In genomic region chr4:148082257-148083044, GRCm38 (mm10) we compare ENCODE assay signal across 8 mouse cellular contexts. TPM values are rescaled to one million over a fixed set of nuclear protein-coding genes. Genes with fewer than 3 reads are reported as not detected.
A peak's percentile ranks its signal among the peaks of the same experiment; 100 is the strongest.
DNase-seq lines count a peak whose midpoint lies in the region; ATAC-seq and TF ChIP-seq lines count a peak whose summit lies in the region.

No protein-coding gene starts in this region.

- TF ChIP-seq RAD21 in CH12.LX (IDR thresholded peaks at IDR 0.05; ENCODE audit: low read depth, low read length) = peak; percentile 48

- ATAC-seq in hindbrain, embryonic 13.5 days (ENCODE audit: low FRiP score) = no peak
- ATAC-seq in forebrain, embryonic 16.5 days = peak; percentile 11; the same call in 1 of the 2 replicates
- ATAC-seq in kidney, embryonic 16.5 days (ENCODE audit: low FRiP score, low TSS enrichment) = 0 out of 2 replicates have a peak, but pooled peaks have one; percentile 5

- H3K9me3 ChIP-seq in hindbrain, embryonic 10.5 days = no peaks in the 10 kb centered on the region
- no peaks in the 10 kb centered on the region for H3K9me3 ChIP-seq in hindbrain, embryonic 13.5 days
- H3K9me3 ChIP-seq in CH12.LX (replicated peaks; ENCODE audit: low read length) = no peaks in the 10 kb centered on the region
- no peaks in the 10 kb centered on the region for H3K9me3 ChIP-seq in forebrain, embryonic 16.5 days (ENCODE audit: control insufficient read depth, low read length)
- H3K9me3 ChIP-seq in kidney, embryonic 16.5 days (ENCODE audit: low read length) = no peaks in the 10 kb centered on the region

- peaks cover 9% of the 10 kb centered on the region; the same call in 1 of the 2 replicates for H3K27me3 ChIP-seq in hindbrain, embryonic 10.5 days (ENCODE audit: insufficient read depth, poor library complexity, severe bottlenecking)
- no peaks in the 10 kb centered on the region for H3K27me3 ChIP-seq in hindbrain, embryonic 13.5 days
- no peaks in the 10 kb centered on the region for H3K27me3 ChIP-seq in CH12.LX (replicated peaks)
- no peaks in the 10 kb centered on the region for H3K27me3 ChIP-seq in forebrain, embryonic 16.5 days (replicated peaks; ENCODE audit: control insufficient read depth, insufficient read depth, low read length)
- no peaks in the 10 kb centered on the region for H3K27me3 ChIP-seq in kidney, embryonic 16.5 days (ENCODE audit: insufficient read depth, low read length)

- H3K4me2 ChIP-seq in hindbrain, embryonic 13.5 days = no peak overlapping the region
- H3K4me2 ChIP-seq in CH12.LX (ENCODE audit: insufficient read depth, low read depth, poor library complexity, severe bottlenecking) = no peak overlapping the region
- no peak overlapping the region for H3K4me2 ChIP-seq in forebrain, embryonic 16.5 days (ENCODE audit: low read length)
- no peak overlapping the region for H3K4me2 ChIP-seq in kidney, embryonic 16.5 days (replicated peaks; ENCODE audit: low read depth, low read length)

- no peak overlapping the region for H3K9ac ChIP-seq in hindbrain, embryonic 13.5 days
- no peak overlapping the region for H3K9ac ChIP-seq in CH12.LX (ENCODE audit: insufficient read depth, low read depth)
- no peak overlapping the region for H3K9ac ChIP-seq in forebrain, embryonic 16.5 days (replicated peaks; ENCODE audit: low read depth, low read length)
- no peak overlapping the region for H3K9ac ChIP-seq in kidney, embryonic 16.5 days (replicated peaks; ENCODE audit: low read length)

- H3K79me2 ChIP-seq in CH12.LX (replicated peaks; ENCODE audit: control insufficient read depth, extremely low read depth, insufficient read depth, poor library complexity, severe bottlenecking) = no peaks in the 10 kb centered on the region

- dilution Hi-C loops in CH12.LX (cut with MboI; ENCODE audit: extremely low pct_ligation_motif_present, extremely low pct_unique_long_range_greater_than_20kb, low sequenced_read_pairs) = no loop called here

- in situ Hi-C loops in CH12.LX (cut with MboI; ENCODE audit: low pct_ligation_motif_present, low pct_unique_long_range_greater_than_20kb, low sequenced_read_pairs) = no loop called here

- peak; percentile 70 to 80 for TF ChIP-seq CTCF in CH12.LX (conservative IDR thresholded peaks at IDR 0.05 in 1 of 2, IDR thresholded peaks at IDR 0.05 in 1 of 2; ENCODE audit: low read depth in 2 of 2, low read length in 2 of 2)

- WGBS in hindbrain, embryonic 10.5 days = 55% methylated on average over 12 of the region's 12 CpGs
- WGBS in hindbrain, embryonic 13.5 days = 53% methylated on average over 12 of the region's 12 CpGs
- WGBS in forebrain, embryonic 16.5 days = 52% methylated on average over 12 of the region's 12 CpGs
- 47% methylated on average over 12 of the region's 12 CpGs for WGBS in kidney, embryonic 16.5 days

- TF ChIP-seq POLR2A in CH12.LX (IDR thresholded peaks at IDR 0.05; ENCODE audit: low read depth, low read length) = no peak

- DNase-seq in hindbrain, embryonic 10.5 days (ENCODE audit: low spot score) = peak; percentile 71
- peak; percentile 64 for DNase-seq in CH12.LX (ENCODE audit: extremely low read depth)
- DNase-seq in cerebellum, adult 11-12 months = peak; percentile 56
- peak; percentile 70 for DNase-seq in lung, postnatal 14 days
- DNase-seq in testis, postnatal 10 days (ENCODE audit: low spot score) = peak; percentile 83

- H3K27ac ChIP-seq in hindbrain, embryonic 10.5 days = no peak overlapping the region
- H3K27ac ChIP-seq in hindbrain, embryonic 13.5 days = no peak overlapping the region
- no peak overlapping the region for H3K27ac ChIP-seq in CH12.LX (ENCODE audit: insufficient read depth, low read depth)
- no peak overlapping the region for H3K27ac ChIP-seq in forebrain, embryonic 16.5 days (ENCODE audit: low read length)
- 0 out of 2 replicates have a peak overlapping the region, but pooled peaks have one; percentile 9 for H3K27ac ChIP-seq in kidney, embryonic 16.5 days (ENCODE audit: low read length)

- H3K36me3 ChIP-seq in hindbrain, embryonic 10.5 days = peaks cover 34% of the 10 kb centered on the region
- no peaks in the 10 kb centered on the region for H3K36me3 ChIP-seq in hindbrain, embryonic 13.5 days
- peaks cover 28 to 42% of the 10 kb centered on the region in 2 experiments for H3K36me3 ChIP-seq in CH12.LX (replicated peaks in 1 of 2; ENCODE audit: control insufficient read depth in 1 of 2, insufficient read depth in 1 of 2, low read length in 1 of 2)
- H3K36me3 ChIP-seq in forebrain, embryonic 16.5 days (ENCODE audit: control insufficient read depth, insufficient read depth) = no peaks in the 10 kb centered on the region
- peaks cover 15% of the 10 kb centered on the region for H3K36me3 ChIP-seq in kidney, embryonic 16.5 days (ENCODE audit: insufficient read depth, low read length)

- no peak for TF ChIP-seq EP300 in CH12.LX (IDR thresholded peaks at IDR 0.05; ENCODE audit: low read length)

- no peak overlapping the region for H3K4me3 ChIP-seq in hindbrain, embryonic 10.5 days
- H3K4me3 ChIP-seq in hindbrain, embryonic 13.5 days = no peak overlapping the region
- no peak overlapping the region for H3K4me3 ChIP-seq in CH12.LX (replicated peaks in 1 of 3; ENCODE audit: low read depth in 2 of 3, low read length in 2 of 3, poor library complexity in 1 of 3)
- H3K4me3 ChIP-seq in forebrain, embryonic 16.5 days (replicated peaks; ENCODE audit: low read length) = no peak overlapping the region
- no peak overlapping the region for H3K4me3 ChIP-seq in kidney, embryonic 16.5 days (ENCODE audit: low read length)

- peaks cover 56% of the 10 kb centered on the region for H3K4me1 ChIP-seq in hindbrain, embryonic 10.5 days (replicated peaks)
- peaks cover 33% of the 10 kb centered on the region for H3K4me1 ChIP-seq in hindbrain, embryonic 13.5 days (replicated peaks)
- peaks cover 3 to 5% of the 10 kb centered on the region in 2 experiments; a peak in 3 of 4 replicates for H3K4me1 ChIP-seq in CH12.LX (ENCODE audit: control insufficient read depth in 1 of 2, insufficient read depth in 2 of 2)
- H3K4me1 ChIP-seq in forebrain, embryonic 16.5 days (replicated peaks; ENCODE audit: control insufficient read depth, insufficient read depth, low read length) = peaks cover 8% of the 10 kb centered on the region
- H3K4me1 ChIP-seq in kidney, embryonic 16.5 days (ENCODE audit: insufficient read depth, low read length) = peaks cover 35% of the 10 kb centered on the region

TF ChIP-seq in CH12.LX, 34 proteins besides CTCF, POLR2A, EP300 and RAD21 (continues in another document):
- TF ChIP-seq CHD2 (IDR thresholded peaks at IDR 0.05; ENCODE audit: low read length) (no peak), BHLHE40 (IDR thresholded peaks at IDR 0.05; ENCODE audit: low read depth, low read length) (peak; percentile 32; the same call in 1 of the 2 replicates), JUND (conservative IDR thresholded peaks at IDR 0.05; ENCODE audit: low read depth, low read length) (no peak), GABPA (IDR thresholded peaks at IDR 0.05; ENCODE audit: insufficient replicate concordance, low read depth, low read length) (no peak)

RNA-seq across cellular contexts. Expression of gene Agtrap, which starts 5.4 kb away (rescaled TPM):
- 15.6 and 15.7 TPM in 2 replicates for polyA plus RNA-seq in hindbrain, embryonic 10.5 days (2016; fragmentation: Nextera tagmentation; extraction: Ambion mirVana)
- polyA plus RNA-seq in hindbrain, embryonic 13.5 days (2015; fragmentation: Nextera tagmentation; extraction: Ambion mirVana) = 7.6 and 8.4 TPM in 2 replicates
- total RNA-seq in CH12.LX (2012; rRNA removed) (5.6 and 6.2 TPM in 2 replicates), CH12.LX (2014; rRNA removed) (4.0 and 4.1 TPM in 2 replicates)
- 5.4 and 5.9 TPM in 2 replicates for polyA plus RNA-seq in CH12.LX (2012; ENCODE audit: insufficient read length, low read depth)
- 4.7 and 5.5 TPM in 2 replicates for polyA plus RNA-seq in forebrain, embryonic 16.5 days (2015; fragmentation: Nextera tagmentation; extraction: Ambion mirVana)
- polyA plus RNA-seq in kidney, embryonic 16.5 days (2015; fragmentation: Nextera tagmentation; extraction: Ambion mirVana) = 28.1 and 31.5 TPM in 2 replicates

RNA-seq across cellular contexts. Expression of gene Mthfr, which starts 43.6 kb away (rescaled TPM):
- polyA plus RNA-seq in hindbrain, embryonic 10.5 days (2016; fragmentation: Nextera tagmentation; extraction: Ambion mirVana) = 28.1 and 30.0 TPM in 2 replicates
- 22.1 and 22.3 TPM in 2 replicates for polyA plus RNA-seq in hindbrain, embryonic 13.5 days (2015; fragmentation: Nextera tagmentation; extraction: Ambion mirVana)
- total RNA-seq in CH12.LX (2012; rRNA removed) (14.4 and 17.0 TPM in 2 replicates), CH12.LX (2014; rRNA removed) (15.3 and 16.1 TPM in 2 replicates)
- 15.4 and 16.3 TPM in 2 replicates for polyA plus RNA-seq in CH12.LX (2012; ENCODE audit: insufficient read length, low read depth)
- 17.3 and 22.0 TPM in 2 replicates for polyA plus RNA-seq in forebrain, embryonic 16.5 days (2015; fragmentation: Nextera tagmentation; extraction: Ambion mirVana)
- 26.5 and 28.1 TPM in 2 replicates for polyA plus RNA-seq in kidney, embryonic 16.5 days (2015; fragmentation: Nextera tagmentation; extraction: Ambion mirVana)

RNA-seq across cellular contexts. Expression of gene Clcn6, which starts 43.8 kb away (rescaled TPM):
- polyA plus RNA-seq in hindbrain, embryonic 10.5 days (2016; fragmentation: Nextera tagmentation; extraction: Ambion mirVana) = 13.9 and 17.8 TPM in 2 replicates
- 30.7 and 32.8 TPM in 2 replicates for polyA plus RNA-seq in hindbrain, embryonic 13.5 days (2015; fragmentation: Nextera tagmentation; extraction: Ambion mirVana)
- 5.5 and 5.7 TPM in 2 replicates for total RNA-seq in CH12.LX (2012; rRNA removed)
- total RNA-seq in CH12.LX (2014; rRNA removed) = 3.7 and 4.8 TPM in 2 replicates
- 9.2 and 10.6 TPM in 2 replicates for polyA plus RNA-seq in CH12.LX (2012; ENCODE audit: insufficient read length, low read depth)
- polyA plus RNA-seq in forebrain, embryonic 16.5 days (2015; fragmentation: Nextera tagmentation; extraction: Ambion mirVana) = 34.3 and 40.6 TPM in 2 replicates
- 6.4 and 6.8 TPM in 2 replicates for polyA plus RNA-seq in kidney, embryonic 16.5 days (2015; fragmentation: Nextera tagmentation; extraction: Ambion mirVana)

RNA-seq across cellular contexts. Expression of gene Mad2l2, which starts 47.7 kb away (rescaled TPM):
- polyA plus RNA-seq in hindbrain, embryonic 10.5 days (2016; fragmentation: Nextera tagmentation; extraction: Ambion mirVana) = 74.3 and 86.9 TPM in 2 replicates
- polyA plus RNA-seq in hindbrain, embryonic 13.5 days (2015; fragmentation: Nextera tagmentation; extraction: Ambion mirVana) = 118 and 127 TPM in 2 replicates
- total RNA-seq in CH12.LX (2012; rRNA removed) (39.4 and 43.3 TPM in 2 replicates), CH12.LX (2014; rRNA removed) (21.0 and 23.1 TPM in 2 replicates)
- 36.5 and 40.9 TPM in 2 replicates for polyA plus RNA-seq in CH12.LX (2012; ENCODE audit: insufficient read length, low read depth)
- 127 TPM in 2 replicates for polyA plus RNA-seq in forebrain, embryonic 16.5 days (2015; fragmentation: Nextera tagmentation; extraction: Ambion mirVana)
- 70.3 and 74.8 TPM in 2 replicates for polyA plus RNA-seq in kidney, embryonic 16.5 days (2015; fragmentation: Nextera tagmentation; extraction: Ambion mirVana)

RNA-seq across cellular contexts. Expression of gene Draxin, which starts 48.0 kb away (rescaled TPM):
- 6.5 and 13.1 TPM in 2 replicates for polyA plus RNA-seq in hindbrain, embryonic 10.5 days (2016; fragmentation: Nextera tagmentation; extraction: Ambion mirVana)
- 17.2 and 20.9 TPM in 2 replicates for polyA plus RNA-seq in hindbrain, embryonic 13.5 days (2015; fragmentation: Nextera tagmentation; extraction: Ambion mirVana)
- total RNA-seq in CH12.LX (2012; rRNA removed) (0.04 TPM in 1 of 2 replicates, not detected in the other), CH12.LX (2014; rRNA removed) (not detected in 2 replicates)
- polyA plus RNA-seq in CH12.LX (2012; ENCODE audit: insufficient read length, low read depth) = not detected in 2 replicates
- polyA plus RNA-seq in forebrain, embryonic 16.5 days (2015; fragmentation: Nextera tagmentation; extraction: Ambion mirVana) = 22.7 and 23.5 TPM in 2 replicates
- polyA plus RNA-seq in kidney, embryonic 16.5 days (2015; fragmentation: Nextera tagmentation; extraction: Ambion mirVana) = 0.28 and 0.29 TPM in 2 replicates
